Mouse (Mus musculus) large intestine, adult 2 months (tissue): ENCODE results near the gene Dnah7a. TPM values are rescaled to one million over a fixed set of nuclear protein-coding genes. Genes with fewer than 3 reads are reported as not detected.
"Not testable (repeated sequence)": the region's sequence is repeated elsewhere in the genome, so short reads cannot be mapped to it uniquely, and the experiment has no call there.

Source experiments
- DNase-seq: peaks from one replicate; pipeline ENCODE4 v3.0.0-alpha.2; 2012; ENCODE audit warnings: low read depth, low spot score
- WGBS: fragments of 180-500 bp; shearing (Covaris S2); methylation state at CpG from one replicate; pipeline ENCODE4 v1.1.7; 2018; 5-methylcytosine and 5-hydroxymethylcytosine counted together
- polyA plus RNA-seq: library from polyadenylated mRNA; depleted of rRNA; stranded (reverse); fragments of >200 nt; gene quantifications from 2 replicates; pipeline ENCODE4 v1.2.3, GENCODE M21; 2012

The Dnah7a gene
- polyA plus RNA-seq, 1 experiment = under 0.01 TPM

DNA sequence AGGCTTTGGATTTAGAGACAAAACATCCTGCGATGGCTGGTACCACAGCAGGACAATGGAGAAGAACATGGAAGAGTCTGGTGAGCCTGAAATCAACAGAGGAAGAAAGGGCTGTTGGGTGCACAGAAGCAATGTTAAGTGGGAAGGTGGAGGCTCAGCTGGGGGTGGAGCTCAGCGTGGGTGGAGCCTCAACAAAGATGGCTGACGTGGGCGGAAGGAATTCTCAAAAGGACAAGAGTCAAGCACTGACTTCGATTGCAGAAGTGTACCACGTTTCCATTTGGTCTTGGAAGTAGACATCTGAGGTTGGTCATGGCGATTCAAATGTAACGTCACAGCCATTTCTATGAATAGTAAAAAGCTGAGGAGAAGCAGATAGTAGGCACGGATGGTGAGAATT is 4.5 kb upstream of the Dnah7a start:
- DNase-seq = no peak
- WGBS = 91% methylated on average over 9 of the region's 9 CpGs

DNA sequence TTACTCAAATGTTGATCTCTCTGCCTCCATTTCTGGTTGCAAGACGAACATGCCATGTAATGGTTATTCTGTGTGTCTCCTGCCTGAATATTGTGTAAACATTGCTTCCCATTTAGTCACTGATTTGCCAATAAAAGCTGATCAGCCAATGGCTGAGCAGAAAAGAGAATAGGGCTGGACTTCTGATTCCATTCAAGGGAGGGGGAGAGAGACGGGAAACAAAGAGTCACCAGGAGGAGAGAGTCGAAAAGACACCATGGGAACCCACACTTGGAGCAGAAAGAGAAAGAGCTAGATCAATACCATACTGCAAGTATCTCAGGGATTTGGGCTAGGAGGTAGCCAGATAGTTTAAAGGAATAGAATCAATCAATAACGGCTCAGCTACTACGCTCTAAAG is 3.0 kb upstream of the Dnah7a start:
- not testable (repeated sequence) for DNase-seq
- 65% methylated on average over 5 of the region's 5 CpGs for WGBS

GRCm38 (mm10) chr1:53704164-53704563 is 2.4 kb downstream of the Dnah7a start:
- WGBS = 89% methylated on average over 5 of the region's 5 CpGs
- no peak for DNase-seq

DNA sequence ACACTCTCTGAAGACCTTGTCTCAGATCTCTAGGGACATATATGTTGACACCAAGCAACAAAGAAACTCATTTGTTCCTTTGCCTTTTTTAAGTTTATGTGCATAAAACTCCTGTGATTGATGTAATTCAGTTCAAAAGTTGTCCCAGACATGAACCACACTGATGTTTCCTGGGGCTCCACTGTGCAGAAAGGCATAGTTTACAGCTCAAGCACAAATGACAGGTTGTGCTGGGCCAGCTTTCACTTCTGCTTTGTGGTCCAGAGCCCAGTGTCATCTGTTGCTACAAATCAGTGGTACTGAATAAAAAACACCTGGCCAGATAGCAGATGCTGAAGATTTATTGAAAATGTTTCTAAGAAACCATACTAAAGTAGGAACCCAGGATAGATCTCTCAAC is 42.3 kb downstream of the Dnah7a start:
- not testable (repeated sequence) for DNase-seq

- 60% methylated on average over 8 of the region's 8 CpGs for WGBS
- no peak for DNase-seq
Measured at GRCm38 (mm10) chr1:53639865-53640794, 66.5 kb downstream of the Dnah7a start.

DNA sequence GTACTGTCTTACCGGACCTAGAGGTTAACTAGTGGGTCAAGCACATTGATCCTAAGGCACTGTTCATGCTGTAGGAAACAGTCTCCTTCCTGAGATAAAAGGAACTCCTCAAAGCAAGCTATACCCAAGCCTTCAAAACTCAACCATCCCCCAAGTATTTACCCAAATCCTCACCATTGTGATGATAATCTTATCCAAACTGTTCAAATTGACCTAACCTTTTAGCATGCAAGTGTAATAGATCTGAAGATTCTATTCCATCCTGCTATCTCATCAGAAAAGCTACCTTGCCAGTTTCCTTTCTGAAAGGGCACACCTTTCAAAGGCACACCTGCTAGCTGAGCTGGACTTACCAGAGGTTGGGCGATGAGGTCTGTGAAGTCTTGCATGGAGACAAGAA is 70.9 kb downstream of the Dnah7a start:
- not testable (repeated sequence) for DNase-seq
- 50% methylated on average over 2 of the region's 2 CpGs for WGBS

DNA sequence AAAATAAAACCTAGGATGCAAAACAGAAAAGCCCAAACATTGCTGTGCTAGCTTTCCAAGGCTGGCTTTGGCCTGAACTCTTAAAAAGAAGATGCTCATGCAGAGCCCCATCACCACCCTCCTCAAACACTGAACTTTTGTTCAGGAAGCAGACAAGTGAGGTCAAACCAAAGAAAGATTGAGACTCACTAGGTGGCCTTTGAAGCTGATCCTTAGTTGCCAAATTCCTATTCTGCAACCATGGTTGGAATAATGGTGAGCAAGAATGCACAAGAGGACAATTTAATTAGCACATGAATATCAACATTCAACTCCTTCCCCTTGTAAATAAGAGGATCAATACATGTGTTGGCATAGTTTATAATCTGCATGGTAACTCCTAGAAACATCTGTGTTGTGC is 74.5 kb downstream of the Dnah7a start:
- DNase-seq = not testable (repeated sequence)

DNA sequence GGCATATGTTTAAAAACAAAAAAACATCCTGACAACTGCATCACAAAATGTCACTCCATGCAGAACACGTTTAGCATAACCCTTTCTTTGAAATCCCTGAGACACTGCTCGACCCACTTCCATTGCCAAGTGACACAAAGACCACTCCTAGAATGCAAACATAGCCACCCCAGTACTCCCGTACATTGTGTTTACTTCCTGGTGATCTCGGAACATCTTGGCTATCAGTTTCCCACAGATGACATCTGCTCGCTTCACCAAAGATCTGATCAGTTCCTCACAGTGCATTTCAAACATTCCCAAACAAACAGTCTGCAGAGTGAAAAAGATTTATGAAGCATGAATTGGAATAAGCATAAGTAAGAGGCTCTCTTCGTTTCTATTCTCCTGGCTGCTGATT is 76.6 kb downstream of the Dnah7a start:
- DNase-seq = no peak
- WGBS = 12% methylated on average over 6 of the region's 6 CpGs

GRCm38 (mm10) chr1:53613486-53613885 is 93.1 kb downstream of the Dnah7a start:
- WGBS = 95% methylated on average over 16 of the region's 16 CpGs
- DNase-seq = no peak

DNA sequence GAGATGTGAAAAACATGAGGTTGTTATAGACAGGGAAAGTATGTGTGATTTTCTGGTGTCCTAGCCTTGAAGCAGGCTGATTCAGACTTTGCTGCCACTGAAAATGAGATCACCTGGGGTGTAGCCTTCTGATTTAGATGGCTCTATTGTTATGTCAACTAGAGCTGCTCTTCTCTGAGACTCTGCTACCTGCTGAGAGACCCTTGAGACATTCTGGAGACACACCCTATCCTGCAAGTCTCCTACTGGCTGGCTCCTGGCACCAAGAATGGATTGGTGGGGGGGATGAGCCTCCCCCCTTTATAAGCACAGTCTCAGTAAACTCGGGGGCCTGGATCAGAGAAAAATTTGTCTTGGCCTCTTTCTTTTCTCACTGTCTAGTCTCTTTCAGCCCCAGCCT is 125.3 kb downstream of the Dnah7a start:
- DNase-seq = not testable (repeated sequence)
- 15% methylated on average over 1 of the region's 1 CpGs for whole genome bisulfite sequencing

DNA sequence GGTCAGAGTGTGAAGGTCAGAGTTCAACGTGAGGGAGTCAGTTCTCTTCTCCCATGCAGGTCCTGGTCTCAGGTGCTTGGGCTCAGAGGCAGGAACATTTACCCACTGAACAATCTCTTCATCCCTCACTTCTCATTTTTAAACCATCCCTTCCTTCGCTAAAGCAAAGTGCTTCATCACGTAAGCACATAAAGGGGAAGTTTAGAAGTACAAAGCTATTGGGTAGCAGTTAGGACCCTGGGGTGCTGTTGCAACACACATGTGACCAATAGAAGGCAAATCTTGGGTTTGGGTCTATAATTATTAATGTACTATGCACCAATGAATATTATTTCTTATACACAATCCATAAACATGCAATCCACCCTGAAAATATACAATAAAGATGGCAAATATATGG is 148.7 kb downstream of the Dnah7a start:
- whole genome bisulfite sequencing = 81% methylated on average over 3 of the region's 3 CpGs
- not testable (repeated sequence) for DNase-seq

GRCm38 (mm10) chr1:53547018-53547417 is 159.6 kb downstream of the Dnah7a start:
- DNase-seq = not testable (repeated sequence)
- WGBS = 97% methylated on average over 10 of the region's 10 CpGs

GRCm38 (mm10) chr1:53538356-53538755 is 168.2 kb downstream of the Dnah7a start:
- WGBS = 83% methylated on average over 2 of the region's 2 CpGs
- not testable (repeated sequence) for DNase-seq

GRCm38 (mm10) chr1:53534826-53535225 is 171.8 kb downstream of the Dnah7a start:
- 73% methylated on average over 1 of the region's 1 CpGs for WGBS
- DNase-seq = not testable (repeated sequence)

DNA sequence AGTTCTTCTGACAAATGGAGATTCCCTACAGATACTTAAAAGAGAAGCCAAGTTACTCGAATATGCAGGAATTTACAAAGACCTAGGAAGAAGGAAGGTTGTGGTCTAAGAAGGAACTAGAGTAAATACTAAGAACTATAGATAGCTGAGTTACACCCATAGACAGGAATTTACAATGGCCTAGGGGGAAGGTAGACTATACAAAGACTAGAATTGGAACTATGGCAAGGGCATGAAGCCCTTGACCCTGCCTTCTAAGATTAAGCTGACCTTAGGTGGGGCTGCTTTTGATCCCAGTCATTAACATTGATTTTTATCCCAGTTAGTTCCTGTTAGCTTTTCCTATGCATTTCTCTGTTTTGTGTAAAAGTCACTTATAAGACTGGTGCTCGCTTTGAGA is 180.6 kb downstream of the Dnah7a start:
- 33% methylated on average over 2 of the region's 2 CpGs for WGBS
- DNase-seq = not testable (repeated sequence)

- 53% methylated on average over 4 of the region's 4 CpGs for WGBS
- DNase-seq = no peak
Measured at GRCm38 (mm10) chr1:53473699-53474098, 232.9 kb downstream of the Dnah7a start.

DNA sequence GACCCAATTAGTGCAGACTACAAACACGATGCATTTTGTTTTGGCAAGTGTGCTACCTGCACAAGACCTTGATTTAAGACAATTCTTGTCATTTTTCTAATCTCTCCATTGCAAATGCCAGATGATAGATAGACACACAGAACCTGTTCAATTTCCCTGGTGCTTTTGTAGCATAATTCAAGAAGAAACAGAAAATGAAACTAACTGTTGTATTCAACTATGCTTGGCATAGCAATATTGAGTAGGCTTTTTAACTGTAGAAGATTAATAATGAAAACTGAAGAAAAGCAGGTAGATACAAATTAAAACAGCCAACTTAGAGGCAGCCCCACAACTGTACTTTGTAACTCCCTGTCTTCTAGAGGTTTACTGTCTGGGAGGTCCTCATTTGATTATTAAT is 234.5 kb downstream of the Dnah7a start:
- 71% methylated on average over 1 of the region's 1 CpGs for WGBS
- DNase-seq = not testable (repeated sequence)

DNA sequence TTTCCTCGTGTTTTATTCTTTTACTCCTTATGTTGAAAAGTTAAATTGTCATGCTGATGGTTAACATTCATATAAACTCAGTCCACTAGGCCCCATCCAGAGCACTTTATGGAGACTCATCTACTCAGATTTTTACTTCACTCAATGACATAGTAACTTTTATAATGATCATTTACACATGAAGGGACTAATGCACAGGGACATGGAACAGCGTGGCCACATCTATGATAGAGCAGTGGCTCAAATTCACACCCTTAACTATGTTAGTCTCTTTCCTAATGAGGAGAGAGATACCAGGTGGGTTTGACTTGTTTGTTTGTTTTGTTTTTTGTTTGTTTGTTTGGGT is 239.3 kb downstream of the Dnah7a start:
- DNase-seq = no peak
- WGBS = 64% methylated on average over 2 of the region's 2 CpGs

DNA sequence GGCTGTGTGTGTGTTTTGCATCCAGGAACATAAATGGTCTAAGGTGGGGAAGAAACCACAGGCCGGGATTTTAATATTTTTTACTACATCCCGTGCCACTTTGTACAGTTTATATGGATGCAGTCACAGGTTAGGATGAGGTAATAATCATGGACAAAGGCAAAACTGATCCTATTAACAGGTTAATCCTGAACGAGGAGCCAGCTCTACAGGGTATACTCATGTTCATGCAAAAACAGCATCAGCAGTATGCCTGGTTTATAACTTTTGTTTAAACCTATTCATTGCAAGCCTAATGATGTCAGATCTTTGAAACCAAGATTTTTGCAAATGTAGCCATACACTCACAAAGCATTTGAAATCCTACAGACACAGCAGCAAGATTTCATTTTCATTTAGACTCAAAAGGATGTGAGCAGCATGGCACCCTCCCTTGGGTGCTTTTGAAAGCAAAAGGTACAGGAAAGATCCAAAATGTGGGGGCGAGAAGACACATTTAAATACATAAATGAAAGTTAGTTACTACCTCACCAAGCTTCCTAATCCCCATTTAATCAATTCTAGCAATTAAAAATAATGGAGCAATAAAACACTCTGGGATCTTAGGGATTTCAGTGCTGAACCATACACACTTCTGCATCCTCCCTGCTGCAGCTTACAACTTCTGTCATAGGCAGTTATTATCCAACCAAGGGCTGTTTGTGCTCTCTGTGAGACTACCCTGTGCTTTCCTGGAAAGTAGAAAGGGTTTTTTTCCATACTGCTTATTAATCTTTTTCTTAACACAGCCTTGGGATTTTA is 239.9 kb downstream of the Dnah7a start:
- WGBS = 79% methylated on average over 4 of the region's 4 CpGs
- not testable (repeated sequence) for DNase-seq

DNA sequence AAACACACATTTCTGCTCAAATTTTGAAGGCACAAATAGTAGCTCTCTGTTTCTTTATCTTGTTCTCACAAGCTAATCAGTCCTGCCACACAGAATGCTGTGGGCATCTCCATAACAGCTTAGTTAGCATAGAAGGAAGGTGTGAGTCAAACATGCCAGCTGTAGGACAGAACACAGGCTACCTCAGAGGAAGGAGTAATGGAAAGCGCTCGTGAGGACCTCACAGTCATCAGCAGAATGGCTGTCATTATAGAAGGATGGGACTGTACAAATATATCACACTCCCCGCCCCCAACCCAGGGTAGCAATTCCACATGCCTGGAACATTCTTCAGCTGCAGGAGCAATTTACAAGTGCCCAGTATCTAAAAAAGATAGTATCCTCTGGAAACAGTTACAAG is 267.4 kb downstream of the Dnah7a start:
- WGBS = 60% methylated on average over 3 of the region's 3 CpGs
- not testable (repeated sequence) for DNase-seq

DNA sequence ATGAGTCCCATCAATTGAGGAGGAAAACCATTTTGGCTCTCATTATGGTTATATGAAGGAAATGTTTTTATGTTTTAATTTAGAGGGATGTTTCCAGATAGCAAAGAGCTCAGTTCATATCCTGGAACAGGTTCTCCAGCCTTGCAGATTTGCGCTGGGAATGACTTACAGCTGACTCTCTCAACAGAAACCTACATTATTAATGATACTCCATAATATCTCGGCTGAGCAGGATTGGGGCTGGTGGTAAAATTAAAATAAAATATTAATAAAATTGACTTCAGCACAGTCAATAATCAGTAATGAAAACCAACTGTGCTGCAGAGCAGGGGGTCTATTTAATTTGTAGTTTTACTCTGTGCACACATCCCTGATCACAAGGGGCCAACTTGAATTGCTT is 274.2 kb downstream of the Dnah7a start:
- WGBS = 86% methylated on average over 2 of the region's 2 CpGs
- DNase-seq = not testable (repeated sequence)
